Comparison of ENCODE assay signal across 13 mouse cellular contexts in genomic region chr4:153439868-153440267, GRCm38 (mm10). TPM values are rescaled to one million over a fixed set of nuclear protein-coding genes. Genes with fewer than 3 reads are reported as not detected.
A peak's percentile ranks its signal among the peaks of the same experiment; 100 is the strongest.
DNase-seq lines count a peak whose midpoint lies in the region; ATAC-seq and TF ChIP-seq lines count a peak whose summit lies in the region.
"Had no signal": no experiment of that assay in that cellular context is flagged by ENCODE, and none has a peak within 500 bp of the region (broad histone marks: within the 10 kb centered on the region; RNA-seq: fewer than 3 reads in every experiment).

No protein-coding gene starts in this region.

- peak overlapping the region; percentile 40; the same call in 1 of the 2 replicates for H3K27ac ChIP-seq in hindbrain, embryonic 13.5 days
- no peak overlapping the region for H3K27ac ChIP-seq in hindbrain, embryonic 12.5 days
- peak overlapping the region; percentile 98 for H3K27ac ChIP-seq in layer of hippocampus, adult 2 months
- H3K27ac ChIP-seq in neural tube, embryonic 15.5 days (replicated peaks) = peak overlapping the region; percentile 41

- no peak for TF ChIP-seq CTCF in layer of hippocampus, adult 2 months (conservative IDR thresholded peaks at IDR 0.05)

- peak; percentile 89 for DNase-seq in brain, adult 2 months (ENCODE audit: low read depth, low spot score)
- peak; percentile 39 to 60 for DNase-seq in layer of hippocampus, adult 2 months (ENCODE audit: low spot score in 2 of 2)
- DNase-seq in thymus, postnatal 4 days = no peak
- DNase-seq in heart, postnatal 36 days = no peak
- no peak for DNase-seq in kidney, postnatal 10 days
- DNase-seq: cerebellum, adult 2 months; heart, adult 11 months; kidney, adult 11 months; liver had no signal

- no peak for ATAC-seq in hindbrain, embryonic 13.5 days (ENCODE audit: low FRiP score)
- no peak for ATAC-seq in hindbrain, embryonic 12.5 days (ENCODE audit: low FRiP score)
- no peak for ATAC-seq in neural tube, embryonic 15.5 days (ENCODE audit: low FRiP score)
- ATAC-seq: lung, postnatal 0 days had no signal

- no peaks in the 10 kb centered on the region for H3K36me3 ChIP-seq in hindbrain, embryonic 13.5 days
- H3K36me3 ChIP-seq in hindbrain, embryonic 12.5 days = no peaks in the 10 kb centered on the region
- H3K36me3 ChIP-seq in neural tube, embryonic 15.5 days = no peaks in the 10 kb centered on the region

- H3K27me3 ChIP-seq in hindbrain, embryonic 13.5 days = no peaks in the 10 kb centered on the region
- no peaks in the 10 kb centered on the region for H3K27me3 ChIP-seq in hindbrain, embryonic 12.5 days
- H3K27me3 ChIP-seq in neural tube, embryonic 15.5 days (replicated peaks) = no peaks in the 10 kb centered on the region

- no peak overlapping the region for H3K4me3 ChIP-seq in hindbrain, embryonic 13.5 days
- H3K4me3 ChIP-seq in hindbrain, embryonic 12.5 days = no peak overlapping the region
- H3K4me3 ChIP-seq in layer of hippocampus, adult 2 months = no peak overlapping the region
- no peak overlapping the region for H3K4me3 ChIP-seq in neural tube, embryonic 15.5 days (replicated peaks)

- intact Hi-C loops in heart, postnatal 36 days (cut with DNase I) = no loop called here

- no peaks in the 10 kb centered on the region for H3K9me3 ChIP-seq in hindbrain, embryonic 13.5 days
- H3K9me3 ChIP-seq in hindbrain, embryonic 12.5 days (replicated peaks) = no peaks in the 10 kb centered on the region
- no peaks in the 10 kb centered on the region for H3K9me3 ChIP-seq in neural tube, embryonic 15.5 days (replicated peaks)

- peaks cover 73% of the 10 kb centered on the region for H3K4me1 ChIP-seq in hindbrain, embryonic 13.5 days (replicated peaks)
- peaks cover 24% of the 10 kb centered on the region for H3K4me1 ChIP-seq in hindbrain, embryonic 12.5 days
- H3K4me1 ChIP-seq in neural tube, embryonic 15.5 days = peaks cover 63% of the 10 kb centered on the region

- H3K9ac ChIP-seq in hindbrain, embryonic 13.5 days = no peak overlapping the region
- H3K9ac ChIP-seq in hindbrain, embryonic 12.5 days = no peak overlapping the region
- no peak overlapping the region for H3K9ac ChIP-seq in neural tube, embryonic 15.5 days (replicated peaks)

- 85% methylated on average over 11 of the region's 11 CpGs for WGBS in hindbrain, embryonic 13.5 days
- 82% methylated on average over 11 of the region's 11 CpGs for WGBS in hindbrain, embryonic 12.5 days
- 66% methylated on average over 11 of the region's 11 CpGs for WGBS in neural tube, embryonic 15.5 days

- no peak overlapping the region for H3K4me2 ChIP-seq in hindbrain, embryonic 13.5 days
- H3K4me2 ChIP-seq in hindbrain, embryonic 12.5 days (replicated peaks) = no peak overlapping the region
- no peak overlapping the region for H3K4me2 ChIP-seq in neural tube, embryonic 15.5 days

RNA-seq across cellular contexts. Expression of gene Ajap1, which starts 42.7 kb away (rescaled TPM):
- polyA plus RNA-seq in hindbrain, embryonic 13.5 days (2015; fragmentation: Nextera tagmentation; extraction: Ambion mirVana) = 19.5 TPM in 2 replicates
- 4.6 and 6.3 TPM in 2 replicates for polyA plus RNA-seq in hindbrain, embryonic 12.5 days (2016; fragmentation: Nextera tagmentation; extraction: Ambion mirVana)
- 10 to 100 TPM; 48.3 to 49.0 TPM for total RNA-seq in layer of hippocampus, adult 2 months (2021)
- polyA plus RNA-seq in neural tube, embryonic 15.5 days (2015; fragmentation: Nextera tagmentation; extraction: Ambion mirVana) = 23.9 and 26.5 TPM in 2 replicates
- under 1 TPM; 0.11 to 0.17 TPM for total RNA-seq in heart, postnatal 36 days (2021)

Comparison
In these comparisons a context has a peak if more than half of its experiments do, and no peak if none do; other contexts are left out.
1. DNase-seq: peak in brain, adult 2 months (single experiment) and layer of hippocampus, adult 2 months (2 of 2); none in thymus, postnatal 4 days (single experiment), heart, postnatal 36 days (0 of 2) and kidney, postnatal 10 days (single experiment).